Comparison of ENCODE assay signal across 8 mouse cellular contexts in the genomic region with DNA sequence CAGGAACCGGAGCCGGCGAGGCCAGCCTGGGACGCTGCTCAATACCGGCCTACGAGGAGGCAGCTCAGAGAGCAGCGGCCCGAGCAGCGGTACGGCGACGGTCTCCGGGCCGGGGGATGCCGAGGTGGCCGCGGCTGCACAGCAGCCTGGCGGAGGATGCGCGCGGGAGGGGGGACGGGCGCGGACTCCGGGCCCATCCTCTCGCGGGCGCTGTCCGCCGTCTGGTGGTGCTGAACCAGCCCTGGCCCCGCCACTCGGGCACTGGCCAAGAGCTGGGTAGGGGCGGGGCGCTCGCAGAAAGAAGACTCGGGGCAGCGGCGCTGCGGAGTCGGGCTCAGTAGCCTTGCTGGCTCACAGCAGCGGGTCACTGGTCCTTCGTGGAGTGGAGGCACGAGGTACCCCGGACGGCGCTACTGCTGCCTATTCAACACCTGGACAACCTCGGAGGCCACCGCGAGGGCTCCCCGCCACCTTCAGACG. TPM values are rescaled to one million over a fixed set of nuclear protein-coding genes. Genes with fewer than 3 reads are reported as not detected.
DNase-seq lines count a peak whose midpoint lies in the region; ATAC-seq lines count a peak whose summit lies in the region.

No protein-coding gene starts in this region.

- peak; percentile 91 to 95 for DNase-seq in adrenal gland, adult 18-20 months (ENCODE audit: low spot score in 2 of 2)
- peak; percentile 91 for DNase-seq in embryo, embryonic 10 days (ENCODE audit: low spot score)
- peak; percentile 82 for DNase-seq in gastrocnemius, postnatal 25 days
- DNase-seq in induced T-regulatory cell, adult 2 months (ENCODE audit: low read depth), result peak; percentile 79
- DNase-seq in left cerebral cortex, postnatal 10 days (ENCODE audit: extremely low spot score in 1 of 2, low spot score in 2 of 2), result peak; percentile 68 to 92
- DNase-seq in right cerebral cortex, postnatal 14 days, result peak; percentile 81
- DNase-seq in urinary bladder, postnatal 14 days (ENCODE audit: low spot score), result peak; percentile 91

- ATAC-seq in megakaryocyte progenitor cell, adult 5-6 weeks (replicated peaks; ENCODE audit: poor library complexity), result peak; percentile 91

- intact Hi-C loops in left cerebral cortex, postnatal 10 days (cut with DNase I), result no loop called here

RNA-seq across cellular contexts. Expression of a gene that starts 0.3 kb away (rescaled TPM):
- 1 to 10 TPM; 1.1 to 2.2 TPM for total RNA-seq in adrenal gland, adult 18-20 months (2021)
- under 1 TPM; 0.13 to 0.21 TPM for total RNA-seq in gastrocnemius, postnatal 25 days (2021)
- 10 to 100 TPM; 30.6 to 39.3 TPM for total RNA-seq in left cerebral cortex, postnatal 10 days (2021)
- total RNA-seq in megakaryocyte progenitor cell, adult 5-6 weeks (2015), result not detected in 2 replicates
- total RNA-seq in megakaryocyte progenitor cell, adult 5-6 weeks (2017), result 0.07 TPM in 1 of 2 replicates, not detected in the other

RNA-seq across cellular contexts. Expression of a gene that starts 41.6 kb away (rescaled TPM):
- under 1 TPM in 1 of 2 experiments, not detected in 1; 0.90 TPM for total RNA-seq in adrenal gland, adult 18-20 months (2021)
- under 1 TPM; 0.40 to 0.74 TPM for total RNA-seq in gastrocnemius, postnatal 25 days (2021)
- total RNA-seq in left cerebral cortex, postnatal 10 days (2021), result not detected
- total RNA-seq in megakaryocyte progenitor cell, adult 5-6 weeks (2015), result not detected in 2 replicates
- total RNA-seq in megakaryocyte progenitor cell, adult 5-6 weeks (2017), result not detected in 2 replicates

Comparison
In these comparisons a context has a peak if more than half of its experiments do, and no peak if none do; other contexts are left out.
1. Peak in every context shown above with its lines: DNase-seq and ATAC-seq.
2. RNA of a gene that starts 0.3 kb away (total RNA-seq): 30.6 to 39.3 TPM in left cerebral cortex, postnatal 10 days; 1.1 to 2.2 TPM in adrenal gland, adult 18-20 months, 0.13 to 0.21 TPM in gastrocnemius, postnatal 25 days and 0.07 TPM in megakaryocyte progenitor cell, adult 5-6 weeks; every median in the first group is over 4 times any median in the second.